Mouse (Mus musculus) E14TG2a.4 (cell line): ENCODE measurements around the gene Eml4.

Experiments used
- H3K27me3 ChIP-seq: 2 replicates; pipeline ENCODE4 v1.6.1; 2014; ENCODE audit warnings: low read length, control low read depth; ENCODE audit not compliant: insufficient read depth
- H3K36me3 ChIP-seq: 2 replicates; pipeline ENCODE4 v1.6.1; 2014; ENCODE audit warnings: low read length, control low read depth; ENCODE audit not compliant: insufficient read depth
- H3K4me1 ChIP-seq: replicated peaks from 2 replicates; pipeline ENCODE4 v1.6.1; 2014; ENCODE audit warnings: low read depth, low read length, control low read depth
- H3K4me3 ChIP-seq: replicated peaks from 2 replicates; pipeline ENCODE4 v1.5.1; 2014; ENCODE audit warnings: mild to moderate bottlenecking, low read length
- H3K9me3 ChIP-seq: 2 replicates; pipeline ENCODE4 v1.6.1; 2014; ENCODE audit warnings: low read length, control low read depth
- CTCF ChIP-seq: conservative IDR thresholded peaks from 2 replicates; pipeline ENCODE4 v1.5.1; 2014; ENCODE audit warnings: low read length
- NANOG ChIP-seq: IDR thresholded peaks from 2 replicates; pipeline ENCODE4 v1.6.1; 2014; ENCODE audit warnings: borderline replicate concordance, low read length, mixed read lengths
- POU5F1 ChIP-seq: IDR thresholded peaks from 2 replicates; pipeline ENCODE4 v1.6.1; 2014; ENCODE audit warnings: low read length, borderline replicate concordance

The Eml4 gene

DNA sequence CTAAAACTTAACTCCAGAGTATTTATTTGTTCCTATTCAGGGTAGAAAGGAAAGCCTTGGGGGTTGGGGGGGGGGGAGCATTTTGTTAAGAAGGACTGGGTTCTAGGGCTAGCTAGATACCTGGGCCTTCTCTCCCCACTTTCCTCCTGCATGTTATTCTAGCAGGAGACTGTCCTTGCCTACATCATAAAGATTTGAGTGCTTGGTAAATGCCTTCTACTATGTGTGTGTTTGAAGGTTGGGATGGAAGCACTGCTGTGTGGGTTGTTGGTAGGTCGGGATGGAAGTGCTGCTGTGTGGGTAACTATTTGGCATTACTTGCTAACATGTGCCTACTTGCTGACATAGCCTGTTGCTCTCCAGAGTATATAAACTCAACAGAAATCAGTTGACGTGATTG is 98.9 kb downstream of the Eml4 start:
- no peaks in the 10 kb centered on the region for H3K9me3 ChIP-seq
- TF ChIP-seq POU5F1: no peak
- no peak overlapping the region for H3K4me3 ChIP-seq
- no peaks in the 10 kb centered on the region for H3K4me1 ChIP-seq
- peaks cover 82% of the 10 kb centered on the region for H3K36me3 ChIP-seq
- H3K27me3 ChIP-seq: no peaks in the 10 kb centered on the region

DNA sequence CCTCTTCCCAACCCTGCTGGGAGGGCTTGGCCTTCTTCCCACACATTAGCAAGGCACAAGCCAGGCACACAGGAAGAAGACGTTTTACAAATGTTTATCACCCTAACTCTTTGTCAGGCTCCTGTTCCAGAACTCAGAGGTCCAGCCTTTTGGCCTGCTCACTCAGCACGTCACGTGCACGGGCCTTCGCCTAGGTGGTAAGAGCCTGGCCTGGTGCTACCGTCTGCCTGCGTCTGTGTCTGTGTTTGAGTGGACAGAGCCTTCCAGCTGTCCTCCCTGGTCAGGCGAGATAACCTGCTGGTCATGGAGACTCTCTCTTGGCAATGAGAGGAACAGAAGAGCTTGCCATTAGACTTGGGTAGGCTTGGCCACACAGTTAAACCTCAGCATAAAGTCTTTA is 100.6 kb downstream of the Eml4 start:
- Histone ChIP-seq H3K4me1 (no peaks in the 10 kb centered on the region), H3K36me3 (peaks cover 88% of the 10 kb centered on the region), H3K27me3 (no peaks in the 10 kb centered on the region), H3K9me3 (no peaks in the 10 kb centered on the region), H3K4me3 (no peak overlapping the region)
- TF ChIP-seq POU5F1 (no peak), NANOG (no peak), CTCF (no peak)

- Histone ChIP-seq H3K27me3 (no peaks in the 10 kb centered on the region), H3K36me3 (peaks cover 91% of the 10 kb centered on the region), H3K4me1 (no peaks in the 10 kb centered on the region), H3K9me3 (no peaks in the 10 kb centered on the region), H3K4me3 (no peak overlapping the region)
- TF ChIP-seq CTCF (no peak), NANOG (no peak), POU5F1 (no peak)
Observed at GRCm38 (mm10) chr17:83451796-83452195, 101.1 kb downstream of the Eml4 start.

DNA sequence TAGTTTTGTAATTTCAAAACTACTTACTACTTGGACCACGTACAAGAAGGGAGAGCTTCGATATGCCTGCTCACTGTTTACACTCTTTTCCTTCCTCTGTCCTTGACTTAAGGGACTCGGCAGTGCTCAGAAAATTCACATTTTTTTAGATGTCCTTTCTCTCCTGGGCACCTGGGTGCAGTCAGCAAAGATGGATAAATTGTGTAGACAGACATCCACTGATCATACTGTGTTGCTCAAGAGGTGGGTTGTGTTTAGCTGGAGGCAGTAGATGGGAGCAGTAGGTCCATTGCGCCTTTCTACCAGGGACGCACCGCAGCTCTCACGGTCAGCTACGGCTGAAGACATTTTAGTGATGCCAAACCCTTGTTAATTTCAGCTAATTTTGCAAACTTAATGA is 101.7 kb downstream of the Eml4 start:
- H3K36me3 ChIP-seq: peaks cover 94% of the 10 kb centered on the region
- no peaks in the 10 kb centered on the region for H3K4me1 ChIP-seq
- no peaks in the 10 kb centered on the region for H3K27me3 ChIP-seq
- H3K9me3 ChIP-seq: no peaks in the 10 kb centered on the region
- TF ChIP-seq CTCF (no peak), NANOG (no peak), POU5F1 (no peak)
- no peak overlapping the region for H3K4me3 ChIP-seq

- peaks cover 97% of the 10 kb centered on the region for H3K36me3 ChIP-seq
- no peaks in the 10 kb centered on the region for H3K27me3 ChIP-seq
- H3K4me1 ChIP-seq: no peaks in the 10 kb centered on the region
- no peaks in the 10 kb centered on the region for H3K9me3 ChIP-seq
- H3K4me3 ChIP-seq: no peak overlapping the region
- TF ChIP-seq NANOG (no peak), CTCF (no peak), POU5F1 (no peak)
Observed at GRCm38 (mm10) chr17:83453587-83453986, 102.9 kb downstream of the Eml4 start.

DNA sequence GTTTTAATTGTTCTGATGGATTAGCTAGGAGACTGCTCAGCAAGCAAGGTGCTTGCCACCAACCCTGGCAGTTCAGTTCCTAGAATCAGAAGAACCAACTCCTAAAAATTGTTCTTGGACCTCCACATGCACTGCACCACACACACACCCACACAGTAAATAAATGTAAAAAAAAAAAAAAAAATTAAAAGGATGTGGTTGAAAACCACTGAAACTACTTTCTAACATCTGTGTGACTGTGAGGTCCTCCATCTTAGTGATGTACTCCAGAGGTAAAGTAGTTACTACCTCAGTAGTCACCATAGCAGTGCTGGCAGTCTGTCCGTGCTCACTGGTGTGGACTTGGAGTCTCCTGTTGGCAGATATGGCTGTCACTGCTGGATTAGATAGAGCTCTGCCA is 106.5 kb downstream of the Eml4 start:
- Histone ChIP-seq H3K9me3 (no peaks in the 10 kb centered on the region), H3K4me3 (no peak overlapping the region), H3K4me1 (no peaks in the 10 kb centered on the region), H3K27me3 (no peaks in the 10 kb centered on the region), H3K36me3 (peaks cover 96% of the 10 kb centered on the region)
- TF ChIP-seq POU5F1: no peak
- TF ChIP-seq CTCF: no peak
- no peak for TF ChIP-seq NANOG

DNA sequence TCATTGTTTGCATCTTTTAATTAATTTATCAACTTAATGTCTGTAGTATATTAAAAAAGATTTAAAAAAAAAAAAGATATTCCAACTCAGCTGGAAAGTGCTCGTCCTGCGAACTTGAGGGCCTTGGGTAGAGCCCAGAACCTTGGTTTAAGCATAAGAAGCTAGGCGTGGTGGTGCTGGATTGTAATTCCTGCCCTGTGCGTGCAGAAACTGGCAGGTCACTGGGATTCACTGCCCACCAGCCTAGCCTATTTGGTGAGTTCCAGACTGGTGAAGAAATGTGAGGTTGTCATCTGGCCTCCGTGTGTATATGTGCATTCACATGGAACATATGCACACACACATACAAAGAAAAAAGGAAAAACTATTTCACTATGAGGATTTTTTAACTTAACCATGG is 115.2 kb downstream of the Eml4 start:
- H3K4me3 ChIP-seq: no peak overlapping the region
- no peaks in the 10 kb centered on the region for H3K27me3 ChIP-seq
- H3K36me3 ChIP-seq: peaks cover 52% of the 10 kb centered on the region
- H3K9me3 ChIP-seq: no peaks in the 10 kb centered on the region
- peaks cover 46% of the 10 kb centered on the region for H3K4me1 ChIP-seq
- TF ChIP-seq POU5F1: no peak

DNA sequence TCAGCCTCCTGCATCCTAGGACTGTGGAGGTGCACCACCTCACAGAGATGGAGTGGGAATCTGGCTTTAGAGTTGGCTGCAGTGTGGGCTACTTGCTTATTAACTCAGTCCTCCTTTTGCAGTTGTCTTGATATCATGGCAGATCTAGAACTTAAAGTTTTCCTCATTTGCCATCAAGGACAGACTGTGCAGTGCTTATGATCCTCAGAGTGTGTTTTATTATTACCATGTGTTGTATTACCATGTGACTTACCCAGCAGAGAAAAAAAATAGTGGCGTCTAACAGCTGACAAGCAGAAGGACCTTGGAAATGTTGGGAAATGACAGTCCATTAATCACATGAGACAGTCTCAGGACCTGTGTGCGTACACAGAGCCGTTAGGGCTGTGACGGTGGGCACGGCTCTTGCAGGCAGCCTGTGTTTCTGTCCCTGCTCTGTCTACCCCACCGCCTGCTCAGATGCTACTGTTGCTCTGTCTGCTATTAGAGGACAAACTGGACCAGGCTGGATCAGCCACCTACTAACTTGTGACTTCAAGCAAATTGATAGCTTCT is 116.0 kb downstream of the Eml4 start:
- TF ChIP-seq CTCF: no peak
- TF ChIP-seq POU5F1: no peak
- no peak for TF ChIP-seq NANOG
- H3K27me3 ChIP-seq: no peaks in the 10 kb centered on the region
- peaks cover 46% of the 10 kb centered on the region for H3K4me1 ChIP-seq
- no peaks in the 10 kb centered on the region for H3K9me3 ChIP-seq
- peaks cover 52% of the 10 kb centered on the region for H3K36me3 ChIP-seq
- H3K4me3 ChIP-seq: no peak overlapping the region

DNA sequence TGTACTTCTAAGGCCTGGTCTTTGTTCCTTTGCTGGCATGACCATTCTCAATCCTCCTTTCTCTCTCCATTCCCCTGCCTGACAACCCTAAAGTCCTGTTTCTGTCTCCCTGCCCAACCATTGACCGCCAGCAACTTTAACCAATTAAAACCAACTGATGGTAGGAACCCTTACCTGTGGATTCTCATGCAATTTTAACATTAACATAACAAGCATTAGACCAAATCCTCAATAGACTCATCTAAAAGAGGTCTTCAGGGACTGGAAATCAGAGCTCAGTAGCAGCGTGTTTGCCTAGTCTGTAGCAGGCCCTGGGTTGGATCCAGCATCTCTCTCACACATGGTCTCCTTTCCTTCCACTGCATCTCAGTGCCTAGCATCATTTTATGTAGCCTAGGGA is 118.9 kb downstream of the Eml4 start:
- H3K27me3 ChIP-seq: no peaks in the 10 kb centered on the region
- H3K4me3 ChIP-seq: no peak overlapping the region; the same call in 1 of the 2 replicates
- TF ChIP-seq CTCF (no peak), POU5F1 (peak; percentile 79; the same call in 1 of the 2 replicates), NANOG (peak; percentile 26; the same call in 1 of the 2 replicates)
- H3K36me3 ChIP-seq: peaks cover 54% of the 10 kb centered on the region
- H3K9me3 ChIP-seq: no peaks in the 10 kb centered on the region
- peaks cover 46% of the 10 kb centered on the region for H3K4me1 ChIP-seq
